Mouse (Mus musculus) forebrain, embryonic 14.5 days (tissue): ENCODE measurements at regions not wholly inside any gene's neighbourhood (a gene's known extent, or its start where the extent isn't known, plus 50 kb on each side); places are given as distances from the start of the nearest gene placed in this dataset.

Experiments used
- ATAC-seq: fragments of 200-750 bp; cut with Nextera tagmentation; 2 replicates; pipeline ENCODE4 v1.8.0; 2017; ENCODE audit warnings: mild to moderate bottlenecking, moderate library complexity
- DNase-seq: peaks from one replicate; pipeline ENCODE4 v3.0.0-alpha.2; 2015; ENCODE audit warnings: low spot score
- H3K27ac ChIP-seq: fragments of 300-500 bp; sonication (generic); 2 replicates; pipeline ENCODE4 v1.5.1; 2014; ENCODE audit warnings: low read depth, mild to moderate bottlenecking, control low read depth, low read length, moderate library complexity
- H3K27me3 ChIP-seq: fragments of 300-500 bp; sonication (generic); replicated peaks from 2 replicates; pipeline ENCODE4 v1.6.1; 2014; ENCODE audit warnings: low read length, control low read depth, mixed read lengths; ENCODE audit not compliant: control insufficient read depth, insufficient read depth
- H3K36me3 ChIP-seq: fragments of 300-500 bp; sonication (generic); 2 replicates; pipeline ENCODE4 v1.6.1; 2014; ENCODE audit warnings: low read length, control low read depth; ENCODE audit not compliant: control insufficient read depth, insufficient read depth
- H3K4me1 ChIP-seq: fragments of 300-500 bp; sonication (generic); 2 replicates; pipeline ENCODE4 v1.6.1; 2014; ENCODE audit warnings: antibody characterized with exemption, low read length, control low read depth; ENCODE audit not compliant: control insufficient read depth, insufficient read depth
- H3K4me2 ChIP-seq: fragments of 300-500 bp; sonication (generic); 2 replicates; pipeline ENCODE4 v1.6.1; 2014; ENCODE audit warnings: mild to moderate bottlenecking, control low read depth, low read length
- H3K4me3 ChIP-seq: fragments of 300-500 bp; sonication (generic); 2 replicates; pipeline ENCODE4 v1.5.1; 2014; ENCODE audit warnings: low read depth, low read length, control low read depth
- H3K9ac ChIP-seq: fragments of 300-500 bp; sonication (generic); 2 replicates; pipeline ENCODE4 v1.6.1; 2014; ENCODE audit warnings: mild to moderate bottlenecking, low read length, control low read depth, moderate library complexity
- H3K9me3 ChIP-seq: fragments of 300-500 bp; sonication (generic); replicated peaks from 2 replicates; pipeline ENCODE4 v1.6.1; 2016; ENCODE audit warnings: low read length, control low read depth, mixed read lengths; ENCODE audit not compliant: control insufficient read depth
- WGBS: fragments of 180-500 bp; shearing (Covaris S2); extraction: QIAGEN DNeasy Blood & Tissue Kit; methylation state at CpG from one replicate; pipeline ENCODE4 v1.1.7; 2014; 5-methylcytosine and 5-hydroxymethylcytosine counted together

DNA sequence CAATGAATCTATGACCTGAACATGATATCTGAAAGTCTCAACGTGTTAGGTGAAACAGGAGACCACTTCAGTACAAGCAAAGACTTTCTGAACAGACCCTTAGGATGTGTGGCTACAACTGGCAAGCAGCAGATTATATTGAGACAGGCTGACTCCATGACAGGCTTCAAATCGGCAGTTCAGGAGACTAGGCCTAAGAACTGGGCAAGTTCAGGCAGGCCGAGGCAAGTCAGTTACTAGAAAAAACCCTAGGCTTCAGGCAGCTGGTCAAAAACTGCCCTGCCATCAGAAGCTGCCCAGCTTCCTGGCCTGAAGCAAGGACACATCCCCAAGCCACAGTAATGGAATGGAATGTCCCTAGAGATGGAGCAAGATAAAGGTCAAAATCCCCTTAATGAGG lies 140.6 kb downstream of the Olfr721-ps1 start:
- DNase-seq, result no peak
- H3K27me3 ChIP-seq, result no peaks in the 10 kb centered on the region
- no peak overlapping the region for H3K4me3 ChIP-seq
- WGBS, result 79% methylated on average over 3 of the region's 3 CpGs
- no peaks in the 10 kb centered on the region for H3K36me3 ChIP-seq
- H3K4me1 ChIP-seq, result no peaks in the 10 kb centered on the region
- H3K9ac ChIP-seq, result no peak overlapping the region
- H3K27ac ChIP-seq, result no peak overlapping the region
- ATAC-seq, result no peak
- no peaks in the 10 kb centered on the region for H3K9me3 ChIP-seq
- H3K4me2 ChIP-seq, result no peak overlapping the region

DNA sequence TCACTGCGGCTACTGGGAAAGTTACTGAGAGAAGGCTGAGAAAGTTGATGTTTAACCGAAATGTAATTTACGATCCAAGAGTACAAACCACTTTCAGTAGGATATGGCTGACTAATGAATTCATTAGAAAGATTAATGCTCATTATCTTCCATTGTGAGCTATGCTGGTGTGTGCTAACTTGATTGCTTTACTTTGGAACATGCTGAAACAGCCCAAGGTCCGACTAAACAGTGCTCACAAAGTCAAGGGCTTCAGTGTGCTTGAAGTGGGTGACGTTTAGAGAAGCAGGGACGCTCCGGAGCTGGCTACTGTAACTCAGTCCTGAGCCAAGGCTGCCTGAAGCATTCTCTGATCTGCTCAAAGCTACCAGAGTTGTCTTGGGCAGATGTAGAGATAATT lies 143.1 kb downstream of the Olfr721-ps1 start:
- 72% methylated on average over 7 of the region's 7 CpGs for WGBS
- Histone ChIP-seq H3K4me2 (no peak overlapping the region), H3K27ac (no peak overlapping the region), H3K4me3 (no peak overlapping the region), H3K9me3 (no peaks in the 10 kb centered on the region), H3K36me3 (no peaks in the 10 kb centered on the region), H3K9ac (no peak overlapping the region), H3K27me3 (no peaks in the 10 kb centered on the region), H3K4me1 (no peaks in the 10 kb centered on the region)
- DNase-seq (no peak), ATAC-seq (no peak)

DNA sequence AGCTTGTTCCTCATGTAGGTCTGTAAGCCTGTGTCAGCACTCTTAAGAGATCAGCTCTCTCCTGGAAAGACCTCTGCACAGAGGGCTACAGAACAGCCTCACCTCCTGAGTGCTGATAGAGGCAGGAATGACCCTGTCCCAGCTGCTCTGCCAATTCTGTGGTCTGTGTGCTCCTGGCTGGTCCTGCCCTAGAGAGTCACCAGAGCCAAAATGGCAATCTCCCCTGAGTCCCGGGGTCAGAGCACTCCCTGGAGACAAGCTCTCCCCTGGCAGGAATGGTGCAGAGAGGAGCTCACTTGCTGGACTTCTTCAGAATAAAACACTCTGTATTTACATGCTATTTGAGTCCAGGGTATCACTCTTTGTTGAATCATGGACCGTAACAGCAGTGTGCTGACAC lies 149.9 kb upstream of the Slc4a7 start:
- H3K9me3 ChIP-seq, result no peaks in the 10 kb centered on the region
- ATAC-seq, result no peak
- no peak overlapping the region for H3K27ac ChIP-seq
- 77% methylated on average over 2 of the region's 2 CpGs for WGBS
- H3K27me3 ChIP-seq, result no peaks in the 10 kb centered on the region
- H3K4me2 ChIP-seq, result no peak overlapping the region
- no peak overlapping the region for H3K4me3 ChIP-seq
- H3K36me3 ChIP-seq, result no peaks in the 10 kb centered on the region
- no peaks in the 10 kb centered on the region for H3K4me1 ChIP-seq
- DNase-seq, result no peak
- no peak overlapping the region for H3K9ac ChIP-seq

DNA sequence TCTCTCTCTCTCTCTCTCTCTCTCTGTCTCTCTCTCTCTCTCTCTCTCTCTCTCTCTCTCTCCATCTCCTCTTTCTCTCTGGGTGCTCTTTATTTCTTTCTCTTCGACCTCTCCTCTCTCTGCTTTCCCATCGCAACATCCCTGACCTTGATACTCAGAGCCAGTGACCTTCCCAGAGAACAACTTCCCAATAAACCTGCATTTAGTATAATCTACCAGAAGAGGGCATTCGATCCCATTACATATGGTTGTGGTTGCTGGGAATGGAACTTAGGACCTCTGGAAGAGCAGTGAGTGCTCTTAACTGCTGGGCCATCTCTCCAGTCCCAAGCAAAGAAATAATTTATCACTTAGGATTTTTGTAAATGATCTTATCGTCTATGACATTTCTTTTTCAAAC lies 127.2 kb upstream of the Slc4a7 start:
- no peak overlapping the region for H3K27ac ChIP-seq
- no peaks in the 10 kb centered on the region for H3K4me1 ChIP-seq
- no peaks in the 10 kb centered on the region for H3K36me3 ChIP-seq
- H3K4me3 ChIP-seq, result no peak overlapping the region
- no peak overlapping the region for H3K4me2 ChIP-seq
- ATAC-seq, result no peak
- 69% methylated on average over 4 of the region's 4 CpGs for WGBS
- no peaks in the 10 kb centered on the region for H3K9me3 ChIP-seq
- no peak overlapping the region for H3K9ac ChIP-seq
- DNase-seq, result no peak
- H3K27me3 ChIP-seq, result no peaks in the 10 kb centered on the region

DNA sequence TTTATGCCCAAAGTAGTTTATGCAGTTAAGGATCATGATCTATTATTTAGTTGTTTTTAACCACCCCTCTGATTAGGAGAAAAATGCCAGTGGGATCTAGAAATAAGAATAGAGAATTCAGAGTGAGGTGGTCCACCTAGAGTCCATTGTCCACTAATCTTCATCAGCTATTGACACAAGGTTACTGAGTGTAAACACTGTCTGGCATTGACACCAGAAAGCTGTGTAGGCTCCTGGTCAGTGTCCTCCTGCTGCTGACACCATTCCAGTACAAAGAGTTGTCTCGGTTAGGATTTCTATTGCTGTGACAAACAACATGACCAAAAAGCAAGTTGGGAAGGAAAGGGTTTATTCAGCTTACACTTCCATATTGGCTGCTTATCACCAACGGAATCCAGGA lies 110.1 kb upstream of the Slc4a7 start:
- ATAC-seq, result no peak
- no peak for DNase-seq
- Histone ChIP-seq H3K27me3 (no peaks in the 10 kb centered on the region), H3K27ac (no peak overlapping the region), H3K4me3 (no peak overlapping the region), H3K4me2 (no peak overlapping the region), H3K4me1 (no peaks in the 10 kb centered on the region), H3K36me3 (no peaks in the 10 kb centered on the region), H3K9me3 (no peaks in the 10 kb centered on the region), H3K9ac (no peak overlapping the region)
- WGBS, result 67% methylated on average over 2 of the region's 2 CpGs

DNA sequence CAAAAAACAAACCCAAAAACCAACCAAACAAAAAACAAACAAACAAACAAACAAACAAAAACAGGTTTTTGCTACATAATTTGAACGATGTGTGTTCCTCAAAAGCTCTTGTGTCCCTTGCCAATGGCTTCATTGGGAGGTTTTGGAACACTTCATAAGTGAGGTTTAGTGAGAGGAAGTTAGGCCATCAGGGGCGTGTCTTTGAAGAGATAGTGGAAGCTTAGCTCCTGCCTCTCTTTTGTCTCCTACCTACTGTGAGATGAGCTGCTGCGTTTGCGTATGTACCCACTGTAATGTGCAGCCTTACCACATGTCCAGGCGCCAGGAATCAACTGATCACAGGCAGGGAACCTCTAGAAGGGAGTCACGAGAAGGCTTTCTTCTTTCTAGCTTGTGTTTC lies 107.3 kb upstream of the Slc4a7 start:
- no peak for DNase-seq
- 87% methylated on average over 6 of the region's 6 CpGs for WGBS

DNA sequence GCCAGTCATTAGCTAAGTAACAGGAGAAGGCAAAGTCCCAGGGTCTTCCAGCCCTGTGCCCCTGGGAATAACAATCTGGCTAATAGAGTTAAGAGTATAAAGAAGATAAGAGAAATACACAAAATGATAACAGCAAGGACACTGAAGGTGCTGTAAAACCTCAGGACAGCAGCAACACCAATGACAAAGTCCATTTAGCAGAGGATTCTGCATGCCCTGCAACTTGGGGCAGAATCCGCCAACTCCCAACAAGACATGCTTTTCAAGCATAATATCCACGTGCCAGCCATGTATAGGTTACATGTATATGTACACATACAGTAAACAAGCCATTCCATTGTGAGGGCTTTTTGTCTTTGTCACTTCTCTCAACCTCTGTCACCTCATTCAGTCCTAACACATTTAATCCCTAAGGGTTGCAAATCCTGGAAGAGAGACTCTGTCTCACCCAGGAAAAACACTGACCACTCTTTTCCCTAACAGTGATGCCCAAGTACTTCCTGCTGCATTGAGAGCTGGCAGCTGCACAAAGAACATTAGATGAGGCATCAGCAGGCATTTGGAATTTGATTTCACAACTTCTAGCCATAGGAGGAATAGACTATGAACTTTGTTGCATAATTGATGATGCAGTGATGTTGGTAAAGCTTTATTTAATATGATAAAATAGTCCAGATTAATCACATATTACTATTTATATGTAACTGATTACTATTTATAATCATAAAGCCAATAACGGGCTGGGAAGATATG lies 105.8 kb upstream of the Slc4a7 start:
- ATAC-seq, result no peak
- H3K9ac ChIP-seq, result no peak overlapping the region
- H3K27ac ChIP-seq, result no peak overlapping the region
- H3K4me1 ChIP-seq, result no peaks in the 10 kb centered on the region
- H3K36me3 ChIP-seq, result no peaks in the 10 kb centered on the region
- H3K4me2 ChIP-seq, result no peak overlapping the region
- H3K4me3 ChIP-seq, result no peak overlapping the region
- H3K27me3 ChIP-seq, result no peaks in the 10 kb centered on the region
- H3K9me3 ChIP-seq, result no peaks in the 10 kb centered on the region
- DNase-seq, result no peak
- 83% methylated on average over 3 of the region's 3 CpGs for WGBS

More for the DNA sequence above, 107.3 kb upstream of the Slc4a7 start:
- Histone ChIP-seq H3K4me3 (no peak overlapping the region), H3K4me1 (no peaks in the 10 kb centered on the region), H3K27ac (no peak overlapping the region), H3K27me3 (no peaks in the 10 kb centered on the region), H3K36me3 (no peaks in the 10 kb centered on the region), H3K9ac (no peak overlapping the region), H3K9me3 (no peaks in the 10 kb centered on the region), H3K4me2 (no peak overlapping the region)
- ATAC-seq, result no peak

DNA sequence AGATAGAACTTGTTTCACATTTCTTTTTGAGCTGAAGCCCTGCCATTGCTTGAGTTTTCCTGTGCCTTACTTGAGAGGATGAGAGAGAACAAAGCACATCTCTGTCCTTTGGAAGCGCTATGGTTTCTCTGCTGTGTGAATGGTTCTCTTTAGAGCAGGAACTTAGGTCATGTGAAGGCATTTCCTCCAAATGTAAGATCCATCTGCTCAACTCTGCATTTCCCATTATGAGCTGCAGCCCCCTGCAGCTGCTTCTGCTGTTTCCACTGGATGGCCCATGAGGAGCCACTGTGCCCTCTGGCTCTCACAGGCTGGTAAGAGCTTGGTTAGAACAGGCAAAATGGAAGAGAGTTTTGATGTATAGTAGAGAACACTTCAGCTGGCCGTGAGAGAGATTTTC lies 102.5 kb upstream of the Slc4a7 start:
- no peaks in the 10 kb centered on the region for H3K4me1 ChIP-seq
- no peaks in the 10 kb centered on the region for H3K9me3 ChIP-seq
- H3K4me2 ChIP-seq, result no peak overlapping the region
- no peak overlapping the region for H3K4me3 ChIP-seq
- no peaks in the 10 kb centered on the region for H3K36me3 ChIP-seq
- H3K9ac ChIP-seq, result no peak overlapping the region
- DNase-seq (no peak), ATAC-seq (no peak)
- H3K27ac ChIP-seq, result no peak overlapping the region
- WGBS, result 78% methylated on average over 2 of the region's 2 CpGs
- no peaks in the 10 kb centered on the region for H3K27me3 ChIP-seq

GRCm38 (mm10) chr14:14599990-14600389 lies 102.1 kb upstream of the Slc4a7 start:
- ATAC-seq, result no peak
- Histone ChIP-seq H3K27me3 (no peaks in the 10 kb centered on the region), H3K4me3 (no peak overlapping the region), H3K9ac (no peak overlapping the region), H3K4me2 (no peak overlapping the region), H3K36me3 (no peaks in the 10 kb centered on the region), H3K27ac (no peak overlapping the region), H3K9me3 (no peaks in the 10 kb centered on the region), H3K4me1 (no peaks in the 10 kb centered on the region)
- 91% methylated on average over 6 of the region's 6 CpGs for WGBS
- DNase-seq, result no peak
